9 mouse cellular contexts compared by ENCODE assay signal in the genomic region with DNA sequence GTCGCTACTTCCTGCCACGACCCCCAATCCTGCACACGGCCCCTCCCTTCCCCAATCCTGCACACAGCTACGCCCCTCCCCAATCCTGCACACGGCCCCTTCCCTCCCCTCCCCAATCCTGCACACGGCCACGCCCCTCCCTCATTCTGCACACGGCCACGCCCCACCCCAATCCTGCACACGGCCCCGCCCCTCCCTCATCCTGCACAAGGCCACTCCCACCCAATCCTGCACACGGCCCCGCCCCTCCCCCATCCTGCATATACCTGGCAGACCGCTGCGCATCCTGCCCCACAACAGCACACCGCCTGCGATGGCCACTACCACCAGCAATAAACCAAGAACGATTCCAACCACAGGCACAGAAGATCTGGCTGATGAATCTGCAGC. TPM values are rescaled to one million over a fixed set of nuclear protein-coding genes. Genes with fewer than 3 reads are reported as not detected.
DNase-seq lines count a peak whose midpoint lies in the region; ATAC-seq lines count a peak whose summit lies in the region.
"Had no signal": no experiment of that assay in that cellular context is flagged by ENCODE, and none has a peak within 500 bp of the region (broad histone marks: within the 10 kb centered on the region; RNA-seq: fewer than 3 reads in every experiment).

No protein-coding gene starts in this region.

- ATAC-seq in intestine, embryonic 15.5 days, result no peak

- H3K9me3 ChIP-seq in heart, embryonic 10.5 days, result no peaks in the 10 kb centered on the region
- no peaks in the 10 kb centered on the region for H3K9me3 ChIP-seq in intestine, embryonic 15.5 days
- H3K9me3 ChIP-seq: heart, embryonic 15.5 days had no signal

- peak; percentile 80 for DNase-seq in heart, embryonic 10.5 days (ENCODE audit: low spot score)
- DNase-seq in heart, adult 8-10 months (ENCODE audit: low spot score), result no peak
- peak; percentile 71 for DNase-seq in thymus, postnatal 0 days (ENCODE audit: low spot score)
- no peak for DNase-seq in thymus, adult 18-20 months
- DNase-seq in yolk sac, embryonic 10.5 days (ENCODE audit: low spot score), result peak; percentile 50
- DNase-seq in spleen, postnatal 4 days (ENCODE audit: low spot score in 2 of 2), result no peak
- no peak for DNase-seq in urinary bladder, postnatal 25 days (ENCODE audit: low spot score)

- H3K9ac ChIP-seq in intestine, embryonic 15.5 days, result no peak overlapping the region
- H3K9ac ChIP-seq: heart, embryonic 15.5 days had no signal

- 32% methylated on average over 18 of the region's 18 CpGs for WGBS in heart, embryonic 10.5 days
- WGBS in intestine, embryonic 15.5 days, result 38% methylated on average over 15 of the region's 18 CpGs

- peak overlapping the region; percentile 19; the same call in 1 of the 2 replicates for H3K4me2 ChIP-seq in intestine, embryonic 15.5 days (replicated peaks)
- H3K4me2 ChIP-seq: heart, embryonic 15.5 days had no signal

- H3K36me3 ChIP-seq in heart, embryonic 10.5 days, result peaks cover 9% of the 10 kb centered on the region
- H3K36me3 ChIP-seq in intestine, embryonic 15.5 days, result peaks cover 1% of the 10 kb centered on the region; the same call in 1 of the 2 replicates

- peak overlapping the region; percentile 74 for H3K27ac ChIP-seq in heart, embryonic 10.5 days
- peak overlapping the region; percentile 83; the same call in 1 of the 2 replicates for H3K27ac ChIP-seq in intestine, embryonic 15.5 days

- peaks cover 36% of the 10 kb centered on the region for H3K4me1 ChIP-seq in heart, embryonic 10.5 days
- peaks cover 17% of the 10 kb centered on the region for H3K4me1 ChIP-seq in intestine, embryonic 15.5 days (replicated peaks)

- H3K27me3 ChIP-seq in heart, embryonic 10.5 days (ENCODE audit: insufficient read depth, poor library complexity, severe bottlenecking), result no peaks in the 10 kb centered on the region
- no peaks in the 10 kb centered on the region for H3K27me3 ChIP-seq in intestine, embryonic 15.5 days (replicated peaks)
- H3K27me3 ChIP-seq: heart, embryonic 15.5 days had no signal

- H3K4me3 ChIP-seq in heart, embryonic 10.5 days, result no peak overlapping the region
- H3K4me3 ChIP-seq in intestine, embryonic 15.5 days (replicated peaks), result no peak overlapping the region
- H3K4me3 ChIP-seq: heart, embryonic 15.5 days had no signal

RNA-seq across cellular contexts. Expression of a gene that starts 1.5 kb away (rescaled TPM):
- 270 and 314 TPM in 2 replicates for polyA plus RNA-seq in heart, embryonic 10.5 days (2016; fragmentation: Nextera tagmentation; extraction: Ambion mirVana)
- total RNA-seq in heart, adult 8-10 months (2022), result 10 to 100 TPM; 17.8 to 27.4 (median 21.4) TPM
- 41.4 and 41.8 TPM in 2 replicates for polyA plus RNA-seq in thymus, postnatal 0 days (2015; fragmentation: Nextera tagmentation; extraction: Ambion mirVana)
- polyA plus RNA-seq in intestine, embryonic 15.5 days (2015; fragmentation: Nextera tagmentation; extraction: Ambion mirVana), result 265 and 267 TPM in 2 replicates

RNA-seq across cellular contexts. Expression of a gene that starts 10.1 kb away (rescaled TPM):
- polyA plus RNA-seq in heart, embryonic 10.5 days (2016; fragmentation: Nextera tagmentation; extraction: Ambion mirVana), result 7.8 and 10.2 TPM in 2 replicates
- total RNA-seq in heart, adult 8-10 months (2022), result 10 to 100 TPM; 65.6 to 77.1 (median 67.5) TPM
- 42.6 and 47.6 TPM in 2 replicates for polyA plus RNA-seq in thymus, postnatal 0 days (2015; fragmentation: Nextera tagmentation; extraction: Ambion mirVana)
- polyA plus RNA-seq in intestine, embryonic 15.5 days (2015; fragmentation: Nextera tagmentation; extraction: Ambion mirVana), result 153 and 168 TPM in 2 replicates

RNA-seq across cellular contexts. Expression of a gene that starts 30.7 kb away (rescaled TPM):
- polyA plus RNA-seq in heart, embryonic 10.5 days (2016; fragmentation: Nextera tagmentation; extraction: Ambion mirVana), result 1,266 and 1,534 TPM in 2 replicates
- 100 to 1,000 TPM; 572 to 626 (median 604) TPM for total RNA-seq in heart, adult 8-10 months (2022)
- 2,260 and 2,287 TPM in 2 replicates for polyA plus RNA-seq in thymus, postnatal 0 days (2015; fragmentation: Nextera tagmentation; extraction: Ambion mirVana)
- 1,711 TPM in 2 replicates for polyA plus RNA-seq in intestine, embryonic 15.5 days (2015; fragmentation: Nextera tagmentation; extraction: Ambion mirVana)

RNA-seq across cellular contexts. Expression of a gene that starts 31.0 kb away (rescaled TPM):
- polyA plus RNA-seq in heart, embryonic 10.5 days (2016; fragmentation: Nextera tagmentation; extraction: Ambion mirVana), result 15.0 and 16.8 TPM in 2 replicates
- 1 to 10 TPM; 5.6 to 7.8 (median 6.7) TPM for total RNA-seq in heart, adult 8-10 months (2022)
- 9.9 and 10.0 TPM in 2 replicates for polyA plus RNA-seq in thymus, postnatal 0 days (2015; fragmentation: Nextera tagmentation; extraction: Ambion mirVana)
- polyA plus RNA-seq in intestine, embryonic 15.5 days (2015; fragmentation: Nextera tagmentation; extraction: Ambion mirVana), result 29.2 and 29.5 TPM in 2 replicates

RNA-seq across cellular contexts. Expression of a gene that starts 31.3 kb away (rescaled TPM):
- polyA plus RNA-seq in heart, embryonic 10.5 days (2016; fragmentation: Nextera tagmentation; extraction: Ambion mirVana), result 59.9 and 65.2 TPM in 2 replicates
- 10 to 100 TPM; 30.6 to 33.8 (median 32.7) TPM for total RNA-seq in heart, adult 8-10 months (2022)
- 84.4 and 86.3 TPM in 2 replicates for polyA plus RNA-seq in thymus, postnatal 0 days (2015; fragmentation: Nextera tagmentation; extraction: Ambion mirVana)
- polyA plus RNA-seq in intestine, embryonic 15.5 days (2015; fragmentation: Nextera tagmentation; extraction: Ambion mirVana), result 49.5 and 50.5 TPM in 2 replicates

Comparison
In these comparisons a context has a peak if more than half of its experiments do, and no peak if none do; other contexts are left out.
1. DNase-seq: peak in heart, embryonic 10.5 days (single experiment), thymus, postnatal 0 days (single experiment) and yolk sac, embryonic 10.5 days (single experiment); none in heart, adult 8-10 months (single experiment), thymus, adult 18-20 months (0 of 2), spleen, postnatal 4 days (0 of 2) and urinary bladder, postnatal 25 days (single experiment).